Mouse (Mus musculus): Measurements from ENCODE around the gene Zbtb20.

Zbtb20 gene

DNA sequence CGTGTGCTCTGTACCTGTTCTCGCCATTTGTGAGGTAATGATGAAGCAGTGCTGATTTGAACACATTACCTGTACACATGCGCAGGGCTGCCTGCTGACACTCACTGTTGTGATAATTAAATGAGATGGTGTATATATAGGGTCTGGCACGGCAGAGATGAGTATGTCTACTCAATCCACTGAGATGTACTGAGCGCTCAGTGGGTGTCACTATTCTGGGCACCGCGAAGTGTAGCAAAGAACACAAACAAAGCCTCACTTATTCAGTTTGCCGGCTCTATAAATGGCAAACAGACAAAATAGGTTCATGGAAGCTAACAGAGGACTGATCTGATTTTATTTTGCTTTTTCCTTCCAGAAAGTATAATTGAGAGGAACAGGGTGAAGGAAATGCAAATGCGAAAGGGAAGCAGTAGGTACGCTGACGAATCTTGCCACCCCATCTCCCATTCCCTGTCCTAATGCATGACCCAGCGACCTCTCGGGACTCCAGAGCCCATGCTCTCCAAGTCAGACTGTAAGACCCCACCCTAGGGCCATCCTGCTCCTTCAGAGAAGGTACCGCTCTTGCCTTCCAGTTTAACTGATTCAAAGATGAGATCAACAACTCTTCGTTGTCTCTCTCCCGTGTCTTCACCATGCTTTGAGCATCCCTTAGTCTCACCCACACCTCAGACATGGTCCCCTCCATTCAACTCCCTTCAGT lies 695.8 kb downstream of the Zbtb20 start:
- no peak for DNase-seq (ENCODE audit: low spot score)

DNA sequence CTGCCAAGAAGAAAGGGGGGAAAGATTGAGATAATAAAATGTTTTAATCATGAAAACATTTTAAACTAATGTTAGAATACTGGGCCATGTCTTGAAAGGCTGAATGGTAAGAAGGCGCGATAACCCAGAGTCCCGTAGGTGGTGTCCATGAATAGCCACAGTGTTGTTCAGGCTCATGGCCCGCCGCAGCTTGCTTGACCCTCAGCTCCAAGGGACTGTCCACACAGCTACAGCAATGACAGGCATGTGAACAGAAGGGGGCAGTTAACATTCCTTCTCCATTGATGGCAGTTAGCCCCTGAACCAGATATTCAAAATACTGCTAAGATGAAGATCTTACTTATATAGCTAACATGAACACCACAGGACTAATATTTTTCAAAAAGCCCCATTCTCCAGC lies 696.5 kb downstream of the Zbtb20 start:
- no peak for DNase-seq (ENCODE audit: low spot score)

GRCm38 (mm10) chr16:43572766-43573165 lies 697.1 kb downstream of the Zbtb20 start:
- DNase-seq (ENCODE audit: low spot score) = no peak

DNA sequence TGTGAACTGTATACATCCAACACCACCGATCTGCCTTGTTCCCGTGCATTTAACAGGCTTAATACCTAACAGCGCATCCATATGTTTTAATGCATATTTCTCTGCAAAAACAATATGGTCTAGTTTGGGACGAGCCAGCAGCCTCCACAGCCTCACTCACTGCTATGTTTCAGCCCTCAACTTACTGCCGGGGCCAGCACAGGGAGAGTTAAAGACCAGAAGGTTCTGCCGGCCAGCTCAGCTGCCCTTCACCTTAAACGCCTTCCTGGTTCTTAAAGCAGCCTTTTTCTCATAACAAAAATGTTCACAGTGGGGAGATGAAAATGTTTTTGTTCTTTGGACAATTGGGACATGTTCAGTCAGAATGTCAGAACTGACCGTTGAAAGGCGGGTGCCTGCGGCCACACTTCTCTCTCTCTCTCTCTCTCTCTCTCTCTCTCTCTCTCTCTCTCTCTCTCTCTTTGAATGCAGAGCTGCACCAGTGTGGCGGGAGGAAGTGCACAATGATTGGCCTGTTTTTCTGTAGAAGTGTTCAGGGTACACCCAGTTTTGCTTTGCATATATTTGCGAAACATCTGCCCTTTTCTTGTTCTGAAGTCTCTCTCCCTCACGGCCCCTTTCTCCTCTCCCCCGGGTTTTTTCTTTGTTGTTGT lies 697.6 kb downstream of the Zbtb20 start:
- DNase-seq (ENCODE audit: low spot score) = peak; percentile 39

GRCm38 (mm10) chr16:43574006-43574764 lies 698.5 kb downstream of the Zbtb20 start:
- DNase-seq (ENCODE audit: low spot score) = peak; percentile 98

DNA sequence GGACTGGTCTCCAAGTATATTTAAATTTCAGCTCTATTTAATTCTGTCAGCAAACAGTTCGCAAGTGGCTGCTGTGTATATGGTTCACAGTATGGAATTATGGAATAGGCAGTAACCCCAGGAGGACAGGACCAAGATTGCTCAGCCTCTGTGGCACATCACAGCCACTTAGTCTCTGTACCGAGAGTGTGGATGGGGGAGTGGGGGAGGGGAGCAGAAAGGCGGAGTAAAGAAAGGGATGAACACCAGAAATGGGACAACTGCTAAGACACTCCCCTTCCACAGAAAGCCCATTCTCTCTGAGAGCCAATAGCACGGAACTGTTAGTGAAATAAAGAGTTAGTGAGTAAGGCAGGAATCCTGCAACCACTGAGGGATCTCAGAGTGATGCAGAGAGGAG lies 699.4 kb downstream of the Zbtb20 start:
- no peak for DNase-seq (ENCODE audit: low spot score)

- no peak for DNase-seq (ENCODE audit: low spot score)
These were observed 699.8 kb downstream of the Zbtb20 start for GRCm38 (mm10) chr16:43575507-43575906.

DNA sequence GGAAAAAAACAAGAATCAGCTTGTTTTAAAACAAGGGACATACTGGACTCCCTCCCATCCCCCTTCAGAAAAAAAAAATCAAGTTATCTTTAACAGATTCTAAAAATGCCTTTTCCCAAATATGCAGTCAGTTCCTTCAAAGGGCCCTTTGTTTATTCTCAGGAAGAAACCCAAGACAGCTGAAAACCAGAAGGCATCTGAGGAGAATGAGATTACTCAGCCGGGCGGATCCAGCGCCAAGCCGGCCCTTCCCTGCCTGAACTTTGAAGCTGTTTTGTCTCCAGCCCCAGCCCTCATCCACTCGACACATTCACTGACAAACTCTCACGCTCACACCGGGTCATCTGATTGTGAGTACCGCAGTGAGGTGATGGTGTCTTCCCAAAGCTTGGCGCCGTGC lies 701.7 kb downstream of the Zbtb20 start:
- peak; percentile 31 for DNase-seq (ENCODE audit: low spot score)

- DNase-seq (ENCODE audit: low spot score) = no peak
These were observed 702.7 kb downstream of the Zbtb20 start for GRCm38 (mm10) chr16:43578351-43578750.

DNA sequence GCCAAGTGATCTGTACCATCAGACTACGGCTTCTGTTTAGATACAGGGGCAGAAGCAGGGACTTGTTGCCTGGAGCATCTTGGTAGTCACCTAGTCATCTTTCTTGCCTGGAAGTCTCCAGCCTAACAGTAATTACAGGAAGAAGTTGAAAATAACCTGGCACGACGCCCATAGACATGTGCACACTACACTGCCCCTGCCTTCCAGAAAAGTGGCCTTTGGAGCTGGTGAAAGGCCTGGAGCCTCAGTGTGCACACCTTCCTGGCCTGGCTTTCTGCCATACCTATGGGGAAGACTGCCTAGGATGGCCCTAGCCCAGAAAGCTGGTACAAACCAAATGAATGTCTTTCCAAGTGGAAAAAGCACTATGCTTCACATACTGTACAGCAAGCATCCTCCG lies 703.4 kb downstream of the Zbtb20 start:
- peak; percentile 36 for DNase-seq (ENCODE audit: low spot score)

- no peak for DNase-seq (ENCODE audit: low spot score)
These were observed 704.7 kb downstream of the Zbtb20 start for GRCm38 (mm10) chr16:43580321-43580822.

- DNase-seq (ENCODE audit: low spot score) = no peak
These were observed 705.9 kb downstream of the Zbtb20 start for GRCm38 (mm10) chr16:43581551-43581950.

DNA sequence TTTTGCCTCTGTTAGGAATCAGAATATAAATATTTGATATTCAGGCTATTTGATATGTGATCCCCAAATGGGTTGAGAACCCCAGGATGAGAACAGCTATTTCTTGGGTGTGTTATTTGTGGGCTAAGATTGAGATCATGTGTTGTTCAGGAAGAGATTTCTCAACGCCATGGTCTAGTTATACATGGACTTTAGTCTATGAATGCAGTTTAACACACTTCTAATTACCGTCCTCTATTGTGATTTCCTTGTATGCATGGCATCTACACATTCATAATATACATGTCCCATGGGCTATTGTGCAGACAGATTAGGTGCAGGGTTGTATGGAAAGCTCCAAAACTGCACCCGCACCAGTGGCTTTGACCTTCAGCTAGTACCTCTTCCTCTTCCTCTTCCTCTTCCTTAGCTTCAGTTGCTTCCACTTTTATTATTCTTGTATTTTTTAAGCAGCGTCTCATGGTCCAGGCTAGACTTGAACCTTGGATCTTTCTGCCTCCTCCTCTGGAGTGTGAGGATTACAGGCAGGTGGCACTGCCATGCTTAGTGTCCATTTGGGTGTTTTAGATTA lies 711.3 kb downstream of the Zbtb20 start:
- DNase-seq (ENCODE audit: low spot score) = no peak

GRCm38 (mm10) chr16:43590704-43591493 lies 715.2 kb downstream of the Zbtb20 start:
- no peak for DNase-seq (ENCODE audit: low spot score)

GRCm38 (mm10) chr16:43592062-43592461 lies 716.4 kb downstream of the Zbtb20 start:
- DNase-seq (ENCODE audit: low spot score) = peak; percentile 67

GRCm38 (mm10) chr16:43592801-43593200 lies 717.1 kb downstream of the Zbtb20 start:
- DNase-seq (ENCODE audit: low spot score) = peak; percentile 50

- DNase-seq (ENCODE audit: low spot score) = peak; percentile 31
These were observed 721.8 kb downstream of the Zbtb20 start for GRCm38 (mm10) chr16:43597375-43598060.

DNA sequence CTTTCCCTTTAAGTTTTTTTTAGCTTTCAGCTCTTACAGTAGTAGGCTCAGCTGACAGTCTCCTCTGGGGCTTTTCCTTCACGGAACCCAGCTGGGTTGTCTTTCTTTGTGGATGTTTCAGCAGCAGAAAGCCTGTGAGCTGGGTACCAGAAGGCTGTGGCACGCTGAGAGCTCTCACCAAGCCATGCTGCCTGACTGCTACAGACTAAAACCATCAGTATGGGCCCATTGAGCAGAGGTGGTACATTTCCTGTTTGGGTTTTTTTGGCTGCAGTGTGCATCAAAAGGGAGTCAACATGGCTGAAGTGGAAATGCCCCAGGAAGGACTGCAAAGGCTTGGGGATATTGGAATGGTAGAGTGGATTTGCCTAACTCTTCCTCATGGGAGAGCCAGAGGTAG lies 724.0 kb downstream of the Zbtb20 start:
- DNase-seq (ENCODE audit: low spot score) = no peak

GRCm38 (mm10) chr16:43602573-43602972 lies 726.9 kb downstream of the Zbtb20 start:
- no peak for DNase-seq (ENCODE audit: low spot score)

DNA sequence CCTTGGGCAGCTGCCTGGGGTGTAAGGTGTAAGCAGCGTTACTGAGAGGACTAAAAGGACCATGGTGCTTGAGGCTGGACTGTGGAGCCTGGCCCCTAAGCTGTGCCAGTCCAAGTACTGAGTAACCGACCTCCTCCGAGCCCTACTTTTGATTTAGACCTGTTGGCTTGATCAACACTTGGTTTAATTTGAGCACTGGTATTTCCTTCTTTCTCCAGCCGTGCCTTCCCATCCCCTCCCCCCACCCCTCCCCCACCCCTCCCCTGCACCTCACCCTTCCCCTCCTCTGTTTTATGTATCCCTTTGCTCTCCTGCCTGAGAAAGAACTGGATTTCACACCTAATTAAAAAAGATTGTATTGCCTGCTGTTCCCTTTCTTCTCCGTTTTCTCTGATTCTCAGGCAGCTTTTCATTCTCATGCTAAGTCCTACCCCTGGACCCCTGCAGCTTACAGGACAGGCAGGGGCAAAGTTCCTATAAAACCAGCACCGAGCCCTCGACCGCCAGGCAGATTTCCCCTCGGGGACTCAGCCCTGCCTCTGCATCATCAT lies 728.0 kb downstream of the Zbtb20 start:
- DNase-seq (ENCODE audit: low spot score) = no peak
